ENCODE assay signal across 12 mouse cellular contexts in genomic region chr10:94811907-94812851, GRCm38 (mm10).
DNase-seq lines count a peak whose midpoint lies in the region; ATAC-seq and TF ChIP-seq lines count a peak whose summit lies in the region.
"Had no signal": no experiment of that assay in that cellular context is flagged by ENCODE, and none has a peak within 500 bp of the region (broad histone marks: within the 10 kb centered on the region; RNA-seq: fewer than 3 reads in every experiment).

No protein-coding gene starts in this region.

- H3K36me3 ChIP-seq in forebrain, embryonic 13.5 days (ENCODE audit: poor library complexity, severe bottlenecking): peaks cover 7% of the 10 kb centered on the region; the same call in 1 of the 2 replicates
- H3K36me3 ChIP-seq in neural tube, embryonic 14.5 days (ENCODE audit: control insufficient read depth, insufficient read depth, low read length): no peaks in the 10 kb centered on the region
- H3K36me3 ChIP-seq in intestine, postnatal 0 days (ENCODE audit: control insufficient read depth, insufficient read depth): no peaks in the 10 kb centered on the region
- H3K36me3 ChIP-seq: embryonic facial prominence, embryonic 10.5 days; liver, embryonic 15.5 days had no signal

- peak; percentile 52 for DNase-seq in layer of hippocampus, adult 9-11 months
- no peak for DNase-seq in layer of hippocampus, postnatal 25 days (ENCODE audit: extremely low spot score in 1 of 2, low spot score in 1 of 2)
- DNase-seq in layer of hippocampus, postnatal 14 days (ENCODE audit: low spot score in 2 of 2): peak; percentile 36 to 39
- no peak for DNase-seq in gastrocnemius, postnatal 14 days
- DNase-seq: adrenal gland, postnatal 10 days; cerebellum, adult 18-20 months; lung, postnatal 4 days had no signal

- no peak for TF ChIP-seq CTCF in intestine, postnatal 0 days (IDR thresholded peaks at IDR 0.05; ENCODE audit: low read depth)

- WGBS in forebrain, embryonic 13.5 days: 58% methylated on average over 17 of the region's 17 CpGs
- WGBS in neural tube, embryonic 14.5 days: 57% methylated on average over 17 of the region's 17 CpGs
- 74% methylated on average over 17 of the region's 17 CpGs for WGBS in intestine, postnatal 0 days

- no peak overlapping the region for H3K4me2 ChIP-seq in forebrain, embryonic 13.5 days
- H3K4me2 ChIP-seq in neural tube, embryonic 14.5 days (ENCODE audit: low read depth, low read length): no peak overlapping the region
- H3K4me2 ChIP-seq in intestine, postnatal 0 days (replicated peaks; ENCODE audit: low read depth): no peak overlapping the region
- H3K4me2 ChIP-seq: liver, embryonic 15.5 days had no signal

- H3K4me1 ChIP-seq in forebrain, embryonic 13.5 days: peaks cover 29% of the 10 kb centered on the region
- H3K4me1 ChIP-seq in neural tube, embryonic 14.5 days (ENCODE audit: control insufficient read depth, insufficient read depth, low read length): peaks cover 3% of the 10 kb centered on the region; the same call in 1 of the 2 replicates
- H3K4me1 ChIP-seq in intestine, postnatal 0 days (replicated peaks; ENCODE audit: control insufficient read depth, insufficient read depth, low read length): no peaks in the 10 kb centered on the region

- peak overlapping the region; percentile 41 for H3K27ac ChIP-seq in forebrain, embryonic 13.5 days
- peak overlapping the region; percentile 4; the same call in 1 of the 2 replicates for H3K27ac ChIP-seq in neural tube, embryonic 14.5 days (ENCODE audit: low read depth, low read length)
- H3K27ac ChIP-seq in intestine, postnatal 0 days (ENCODE audit: low read depth, low read length): no peak overlapping the region
- H3K27ac ChIP-seq: embryonic facial prominence, embryonic 10.5 days; liver, embryonic 15.5 days had no signal

- H3K4me3 ChIP-seq in forebrain, embryonic 13.5 days: no peak overlapping the region
- H3K4me3 ChIP-seq in neural tube, embryonic 14.5 days (ENCODE audit: low read depth, low read length): no peak overlapping the region
- no peak overlapping the region for H3K4me3 ChIP-seq in intestine, postnatal 0 days (ENCODE audit: low read depth, low read length)
- H3K4me3 ChIP-seq: embryonic facial prominence, embryonic 10.5 days; liver, embryonic 15.5 days had no signal

- no peaks in the 10 kb centered on the region for H3K9me3 ChIP-seq in forebrain, embryonic 13.5 days (replicated peaks)
- no peaks in the 10 kb centered on the region for H3K9me3 ChIP-seq in neural tube, embryonic 14.5 days (ENCODE audit: control insufficient read depth, low read length)
- H3K9me3 ChIP-seq in intestine, postnatal 0 days (ENCODE audit: control insufficient read depth): no peaks in the 10 kb centered on the region
- H3K9me3 ChIP-seq: embryonic facial prominence, embryonic 10.5 days; liver, embryonic 15.5 days had no signal

- intact Hi-C loops in gastrocnemius, postnatal 14 days (cut with DNase I; ENCODE audit: low total_unique reads): no loop called here

- peak; percentile 68 for ATAC-seq in forebrain, embryonic 13.5 days
- peak; percentile 48; the same call in 1 of the 2 replicates for ATAC-seq in neural tube, embryonic 14.5 days (ENCODE audit: low read depth)
- ATAC-seq in intestine, postnatal 0 days: no peak

- no peak overlapping the region for H3K9ac ChIP-seq in forebrain, embryonic 13.5 days
- H3K9ac ChIP-seq in neural tube, embryonic 14.5 days (replicated peaks; ENCODE audit: low read depth, low read length): no peak overlapping the region
- no peak overlapping the region for H3K9ac ChIP-seq in intestine, postnatal 0 days (ENCODE audit: low read depth, low read length)
- H3K9ac ChIP-seq: liver, embryonic 15.5 days had no signal

- no peaks in the 10 kb centered on the region for H3K27me3 ChIP-seq in forebrain, embryonic 13.5 days
- no peaks in the 10 kb centered on the region for H3K27me3 ChIP-seq in neural tube, embryonic 14.5 days (ENCODE audit: control insufficient read depth, insufficient read depth, low read length)
- no peaks in the 10 kb centered on the region for H3K27me3 ChIP-seq in intestine, postnatal 0 days (replicated peaks; ENCODE audit: control insufficient read depth, insufficient read depth, low read length)
- H3K27me3 ChIP-seq: liver, embryonic 15.5 days had no signal

Comparison
In these comparisons a context has a peak if more than half of its experiments do, and no peak if none do; other contexts are left out.
1. DNase-seq: peak in layer of hippocampus, adult 9-11 months (single experiment) and layer of hippocampus, postnatal 14 days (2 of 2); none in layer of hippocampus, postnatal 25 days (0 of 2) and gastrocnemius, postnatal 14 days (single experiment).